Mouse (Mus musculus): ENCODE measurements around the gene Rapgef4. TPM values are rescaled to one million over a fixed set of nuclear protein-coding genes. Genes with fewer than 3 reads are reported as not detected.
A peak's percentile ranks its signal among the peaks of the same experiment; 100 is the strongest.

Gene Rapgef4
- total and polyA plus RNA-seq, 2 experiments = 66.1 to 223 TPM

DNA sequence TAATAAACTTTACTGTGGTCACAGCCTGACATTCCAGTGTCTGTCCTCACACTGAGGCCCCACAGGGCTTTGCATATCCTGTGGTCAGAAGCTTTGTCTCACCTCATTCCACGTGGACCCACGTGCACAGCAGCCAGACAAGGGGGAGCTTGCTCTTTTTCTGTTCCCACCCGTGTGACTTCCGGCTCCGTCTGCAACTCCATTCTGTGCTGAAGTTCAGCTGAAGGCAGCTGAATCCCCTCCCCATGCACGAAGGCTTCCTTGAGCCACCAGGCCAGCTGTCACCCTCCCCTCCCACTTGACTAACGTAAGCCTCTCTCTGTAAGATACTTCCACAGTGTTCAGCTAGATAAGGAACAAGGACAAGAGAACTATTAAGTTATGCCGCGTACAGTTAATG, 176.5 kb downstream of the Rapgef4 start:
- Histone ChIP-seq H3K36me3 (ENCODE audit: control insufficient read depth, insufficient read depth, low read length) (no peaks in the 10 kb centered on the region), H3K4me3 (ENCODE audit: insufficient read depth, low read depth, low read length) (no peak overlapping the region), H3K9ac (ENCODE audit: low read depth, low read length) (peak overlapping the region; percentile 32), H3K27ac (replicated peaks; ENCODE audit: insufficient read depth, low read depth, low read length) (peak overlapping the region; percentile 70), H3K4me1 (ENCODE audit: control insufficient read depth, insufficient read depth, low read length) (peaks cover 25% of the 10 kb centered on the region), H3K79me2 (ENCODE audit: control insufficient read depth, insufficient read depth, low read length) (no peaks in the 10 kb centered on the region), H3K27me3 (ENCODE audit: control insufficient read depth, insufficient read depth, low read length) (no peaks in the 10 kb centered on the region)
- no peak for TF ChIP-seq POLR2A (IDR thresholded peaks at IDR 0.05; ENCODE audit: extremely low read depth, insufficient read depth, low read length)
- no peak for TF ChIP-seq CTCF (IDR thresholded peaks at IDR 0.05; ENCODE audit: low read depth, low read length)
- 55% methylated on average over 9 of the region's 9 CpGs for WGBS
- no peak for DNase-seq (ENCODE audit: extremely low read depth, low read depth, low spot score)

DNA sequence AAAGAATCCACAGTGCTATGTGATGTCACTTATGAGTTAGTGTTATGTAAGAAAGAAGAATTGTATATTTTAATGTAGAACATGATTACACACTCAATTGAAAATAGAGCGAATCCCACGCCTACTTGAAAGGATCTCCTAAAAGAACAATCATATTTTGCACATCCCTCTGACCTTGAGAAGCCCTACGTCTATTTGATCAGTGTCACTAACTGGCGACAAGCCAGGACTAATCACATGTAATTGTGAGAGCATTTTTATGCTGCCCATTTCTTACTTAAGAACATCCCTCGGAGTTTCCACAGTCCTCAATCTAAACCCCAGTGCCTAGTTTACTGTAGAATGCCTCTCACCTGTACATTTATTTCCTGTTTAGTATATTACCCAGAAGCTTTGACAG, 177.0 kb downstream of the Rapgef4 start:
- DNase-seq (ENCODE audit: extremely low read depth, low read depth, low spot score) = peak; percentile 40
- H3K27me3 ChIP-seq (ENCODE audit: control insufficient read depth, insufficient read depth, low read length) = no peaks in the 10 kb centered on the region
- WGBS = 54% methylated on average over 5 of the region's 5 CpGs
- H3K4me1 ChIP-seq (ENCODE audit: control insufficient read depth, insufficient read depth, low read length) = peaks cover 21% of the 10 kb centered on the region
- H3K9ac ChIP-seq (ENCODE audit: low read depth, low read length) = no peak overlapping the region
- H3K36me3 ChIP-seq (ENCODE audit: control insufficient read depth, insufficient read depth, low read length) = no peaks in the 10 kb centered on the region
- H3K4me3 ChIP-seq (ENCODE audit: insufficient read depth, low read depth, low read length) = no peak overlapping the region
- H3K27ac ChIP-seq (replicated peaks; ENCODE audit: insufficient read depth, low read depth, low read length) = no peak overlapping the region
- TF ChIP-seq POLR2A (IDR thresholded peaks at IDR 0.05; ENCODE audit: extremely low read depth, insufficient read depth, low read length) (no peak), CTCF (IDR thresholded peaks at IDR 0.05; ENCODE audit: low read depth, low read length) (no peak)
- no peaks in the 10 kb centered on the region for H3K79me2 ChIP-seq (ENCODE audit: control insufficient read depth, insufficient read depth, low read length)

DNA sequence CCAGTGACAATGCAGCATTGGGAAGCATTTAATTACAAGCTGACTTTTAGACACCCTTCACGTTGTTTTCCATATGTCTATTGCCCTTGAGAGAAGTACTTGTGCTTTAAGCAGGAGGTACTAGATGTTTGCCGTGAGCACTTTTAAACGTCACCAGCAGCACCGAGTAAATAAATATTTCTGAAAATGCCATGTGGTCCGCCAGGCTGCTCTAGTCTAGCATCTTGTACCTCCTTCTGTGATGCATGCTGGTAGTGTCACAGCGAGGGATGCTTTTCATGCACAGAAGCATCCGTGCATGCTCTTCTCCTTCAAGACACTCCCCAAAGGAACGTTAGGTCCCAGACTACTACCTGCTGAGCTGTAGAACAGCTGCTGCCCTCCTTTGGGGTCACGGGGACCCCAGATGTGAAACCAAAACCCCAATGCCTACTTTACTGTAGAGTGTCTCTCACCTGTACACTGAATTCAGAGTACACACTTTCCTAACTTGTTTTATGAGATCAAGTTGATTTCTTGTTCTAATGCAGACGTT, 177.7 kb downstream of the Rapgef4 start:
- Histone ChIP-seq H3K36me3 (ENCODE audit: control insufficient read depth, insufficient read depth, low read length) (no peaks in the 10 kb centered on the region), H3K9ac (ENCODE audit: low read depth, low read length) (no peak overlapping the region), H3K27ac (replicated peaks; ENCODE audit: insufficient read depth, low read depth, low read length) (peak overlapping the region; percentile 6), H3K4me3 (ENCODE audit: insufficient read depth, low read depth, low read length) (no peak overlapping the region), H3K4me1 (ENCODE audit: control insufficient read depth, insufficient read depth, low read length) (peaks cover 17% of the 10 kb centered on the region), H3K79me2 (ENCODE audit: control insufficient read depth, insufficient read depth, low read length) (no peaks in the 10 kb centered on the region), H3K27me3 (ENCODE audit: control insufficient read depth, insufficient read depth, low read length) (no peaks in the 10 kb centered on the region)
- 92% methylated on average over 10 of the region's 10 CpGs for WGBS
- TF ChIP-seq CTCF (IDR thresholded peaks at IDR 0.05; ENCODE audit: low read depth, low read length) (no peak), POLR2A (IDR thresholded peaks at IDR 0.05; ENCODE audit: extremely low read depth, insufficient read depth, low read length) (no peak)
- DNase-seq (ENCODE audit: extremely low read depth, low read depth, low spot score) = no peak

DNA sequence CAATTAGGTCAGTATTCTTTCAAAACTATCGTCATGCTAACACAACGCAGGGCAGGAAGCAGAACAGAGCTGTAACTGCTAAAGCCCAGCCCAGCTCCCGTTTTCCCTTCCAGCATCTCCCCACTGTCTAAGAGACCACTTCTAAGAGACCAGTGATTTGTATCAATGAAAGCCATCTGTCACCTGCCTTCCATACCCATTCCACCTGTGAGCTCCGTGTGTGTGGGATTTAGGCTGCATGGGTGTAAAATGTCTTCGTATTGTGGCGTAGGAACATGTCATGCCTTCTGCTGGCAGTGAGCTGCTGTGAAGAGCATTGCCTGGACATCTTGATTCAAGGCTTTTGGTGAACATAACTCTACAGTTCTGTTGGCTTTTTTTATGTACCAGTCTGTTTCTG, 178.2 kb downstream of the Rapgef4 start:
- 89% methylated on average over 6 of the region's 6 CpGs for WGBS
- TF ChIP-seq CTCF (IDR thresholded peaks at IDR 0.05; ENCODE audit: low read depth, low read length) = no peak
- no peak for TF ChIP-seq POLR2A (IDR thresholded peaks at IDR 0.05; ENCODE audit: extremely low read depth, insufficient read depth, low read length)
- Histone ChIP-seq H3K36me3 (ENCODE audit: control insufficient read depth, insufficient read depth, low read length) (no peaks in the 10 kb centered on the region), H3K4me3 (ENCODE audit: insufficient read depth, low read depth, low read length) (no peak overlapping the region), H3K27ac (replicated peaks; ENCODE audit: insufficient read depth, low read depth, low read length) (peak overlapping the region; percentile 62), H3K9ac (ENCODE audit: low read depth, low read length) (no peak overlapping the region), H3K27me3 (ENCODE audit: control insufficient read depth, insufficient read depth, low read length) (no peaks in the 10 kb centered on the region), H3K79me2 (ENCODE audit: control insufficient read depth, insufficient read depth, low read length) (no peaks in the 10 kb centered on the region), H3K4me1 (ENCODE audit: control insufficient read depth, insufficient read depth, low read length) (peaks cover 17% of the 10 kb centered on the region)
- DNase-seq (ENCODE audit: extremely low read depth, low read depth, low spot score) = no peak

DNA sequence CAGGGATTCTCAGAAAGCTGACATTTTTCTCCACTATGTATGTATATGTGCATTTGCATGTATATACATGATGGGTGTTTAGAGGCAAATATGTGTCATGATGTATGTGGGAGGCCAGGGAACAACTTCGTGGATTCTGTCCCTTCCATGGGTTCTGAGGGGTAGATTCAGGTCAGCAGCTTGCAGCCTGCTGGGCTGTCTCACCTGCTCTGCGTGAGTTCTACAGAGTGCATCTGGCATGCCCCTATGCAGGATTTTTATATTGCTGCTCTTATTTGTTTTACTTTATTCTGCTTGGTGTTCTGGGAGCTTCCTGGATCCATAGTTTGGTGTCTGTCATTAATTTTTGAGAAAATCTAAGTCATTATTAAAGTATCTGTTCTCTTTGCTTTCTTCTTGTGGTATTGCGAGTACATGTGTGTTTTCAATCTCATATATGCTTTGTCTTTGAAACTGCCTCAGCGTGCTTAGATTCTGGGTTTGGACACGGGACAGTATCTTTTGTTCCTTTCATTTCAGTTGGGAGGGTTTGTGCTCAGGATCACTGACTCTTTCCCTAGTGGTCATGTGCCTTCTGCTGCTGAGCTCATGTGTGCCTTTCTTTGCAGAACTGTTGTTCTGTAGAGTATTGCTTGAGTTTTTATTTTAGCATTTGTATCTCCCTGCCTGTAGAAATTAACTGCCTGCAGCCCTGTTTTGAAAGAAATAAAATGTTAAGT, 184.3 kb downstream of the Rapgef4 start:
- no peak overlapping the region for H3K27ac ChIP-seq (replicated peaks; ENCODE audit: insufficient read depth, low read depth, low read length)
- no peaks in the 10 kb centered on the region for H3K27me3 ChIP-seq (ENCODE audit: control insufficient read depth, insufficient read depth, low read length)
- no peaks in the 10 kb centered on the region for H3K36me3 ChIP-seq (ENCODE audit: control insufficient read depth, insufficient read depth, low read length)
- 92% methylated on average over 5 of the region's 5 CpGs for WGBS
- DNase-seq (ENCODE audit: extremely low read depth, low read depth, low spot score) = no peak
- no peak overlapping the region for H3K4me3 ChIP-seq (ENCODE audit: insufficient read depth, low read depth, low read length)
- H3K4me1 ChIP-seq (ENCODE audit: control insufficient read depth, insufficient read depth, low read length) = peaks cover under 1% of the 10 kb centered on the region; the same call in 1 of the 2 replicates
- no peaks in the 10 kb centered on the region for H3K79me2 ChIP-seq (ENCODE audit: control insufficient read depth, insufficient read depth, low read length)
- H3K9ac ChIP-seq (ENCODE audit: low read depth, low read length) = no peak overlapping the region
- TF ChIP-seq CTCF (IDR thresholded peaks at IDR 0.05; ENCODE audit: low read depth, low read length) = no peak
- no peak for TF ChIP-seq POLR2A (IDR thresholded peaks at IDR 0.05; ENCODE audit: extremely low read depth, insufficient read depth, low read length)

Data from liver, adult 2 months (tissue).